Mouse (Mus musculus): ENCODE data around the gene Pisd. TPM values are rescaled to one million over a fixed set of nuclear protein-coding genes. Genes with fewer than 3 reads are reported as not detected.
"Not testable (repeated sequence)": the region's sequence is repeated elsewhere in the genome, so short reads cannot be mapped to it uniquely, and the experiment has no call there.

Gene Pisd
- total RNA-seq, 2 experiments from 2014 or later, result 63.6 to 64.3 TPM

DNA sequence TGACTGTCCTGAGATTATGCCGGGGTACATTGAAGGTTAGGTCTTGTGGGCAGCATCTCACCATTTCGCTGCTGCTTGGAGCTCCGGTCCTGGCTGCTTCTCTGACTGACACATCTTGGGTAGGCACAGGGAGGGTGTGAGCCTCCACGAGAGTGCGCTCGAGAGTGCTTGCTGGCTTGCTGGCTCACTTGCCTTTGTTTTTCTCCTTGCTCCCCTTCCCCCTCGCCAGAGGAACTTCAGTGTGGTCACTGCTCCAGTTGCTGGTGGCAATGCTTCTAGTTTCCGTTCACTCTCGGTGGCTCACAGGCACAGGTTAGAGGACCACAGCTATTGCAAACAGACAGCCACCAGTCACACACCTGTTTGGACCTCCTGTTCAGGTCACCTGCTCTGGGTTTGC, 43.3 kb downstream of the Pisd start:
- H3K27ac ChIP-seq, result peak overlapping the region; percentile 91
- peak overlapping the region; percentile 36 for H3K4me3 ChIP-seq
- peak; percentile 64 for TF ChIP-seq CTCF (IDR thresholded peaks at IDR 0.05)
- intact Hi-C loops (cut with DNase I), result loop anchor here (5.0 to 10.0 kb wide), 2 partner anchors 45 to 293 kb away; partner anchors contain the start of gene Pisd
- peak; percentile 81 to 82 for DNase-seq (ENCODE audit: extremely low spot score in 1 of 2, low spot score in 2 of 2)

DNA sequence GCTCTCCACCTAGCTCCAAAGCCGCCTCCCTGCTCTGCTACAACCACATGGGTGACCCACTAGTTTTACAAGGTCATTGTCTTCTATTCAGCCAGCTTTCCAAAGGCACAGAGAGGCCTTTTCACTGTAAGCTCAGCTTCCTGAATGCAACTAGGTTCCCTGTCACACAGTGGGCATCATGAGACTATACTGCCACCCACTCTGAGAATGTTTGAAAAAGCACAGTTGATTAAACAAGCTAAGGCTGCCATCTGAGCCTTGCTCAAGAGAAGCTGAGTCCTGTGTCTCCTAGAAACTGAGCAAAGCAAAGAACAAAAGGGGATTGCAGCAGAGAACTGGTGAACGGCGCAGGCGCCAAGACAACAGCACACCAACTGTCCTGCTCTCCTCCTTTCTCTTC, 44.1 kb downstream of the Pisd start:
- H3K4me3 ChIP-seq, result not testable (repeated sequence)
- H3K27ac ChIP-seq, result peak overlapping the region; percentile 91
- DNase-seq (ENCODE audit: extremely low spot score in 1 of 2, low spot score in 2 of 2), result peak; percentile 37 to 58
- intact Hi-C loops (cut with DNase I), result loop anchor here (5.0 to 10.0 kb wide), 2 partner anchors 46 to 293 kb away; partner anchors contain the start of gene Pisd

DNA sequence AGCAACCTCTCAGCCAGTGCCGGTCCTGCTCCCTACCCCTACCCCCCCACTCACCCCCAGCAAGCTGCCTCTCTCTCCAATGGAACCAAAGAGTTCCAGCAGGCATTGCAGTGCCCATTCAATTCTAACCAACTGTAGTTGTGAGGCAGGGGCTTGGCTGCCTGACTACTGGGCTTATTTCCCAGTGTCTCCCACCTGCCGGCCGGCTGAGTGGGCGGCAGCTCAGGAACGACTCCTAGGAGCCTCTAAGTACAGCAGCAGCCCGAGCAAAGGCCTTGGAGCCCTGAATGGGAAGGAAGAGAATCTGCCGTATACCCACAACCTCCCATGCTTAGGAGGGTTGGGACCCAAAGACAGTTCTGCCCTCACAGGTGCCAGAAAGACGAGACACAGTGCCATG, 44.6 kb downstream of the Pisd start:
- intact Hi-C loops (cut with DNase I), result loop anchor here (5.0 to 10.0 kb wide), 2 partner anchors 46 to 294 kb away; partner anchors contain the start of gene Pisd
- DNase-seq (ENCODE audit: extremely low spot score in 1 of 2, low spot score in 2 of 2), result peak in 1 of 2 experiments; percentile 48
- not testable (repeated sequence) for H3K4me3 ChIP-seq
- H3K27ac ChIP-seq, result peak overlapping the region; percentile 91

DNA sequence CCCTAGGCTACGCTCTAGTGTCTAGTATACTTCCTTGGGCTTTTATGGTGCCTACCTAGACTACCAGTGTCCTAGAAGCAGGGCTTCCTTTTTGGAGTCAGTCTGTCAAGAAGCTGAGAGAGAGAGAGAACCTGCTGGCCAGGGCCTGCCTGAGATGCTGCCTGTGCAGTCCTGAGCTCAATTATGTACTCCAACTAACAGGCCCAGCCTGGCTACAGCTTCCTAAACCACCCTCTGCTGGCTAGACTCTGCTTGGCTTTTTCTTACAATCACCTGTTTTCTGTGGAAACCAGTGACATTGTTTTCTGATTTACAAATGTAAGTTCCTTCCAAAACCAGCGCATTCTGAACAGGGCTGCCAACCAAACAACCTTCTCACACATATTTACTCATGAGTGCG, 45.3 kb downstream of the Pisd start:
- DNase-seq (ENCODE audit: extremely low spot score in 1 of 2, low spot score in 2 of 2), result no peak
- Histone ChIP-seq H3K27ac (peak overlapping the region; percentile 91), H3K4me3 (no peak overlapping the region)
- intact Hi-C loops (cut with DNase I), result loop anchor here (5.0 to 10.0 kb wide), 2 partner anchors 47 to 295 kb away; partner anchors contain the start of gene Pisd
- no peak for TF ChIP-seq CTCF (IDR thresholded peaks at IDR 0.05)

- intact Hi-C loops (cut with DNase I); H3K4me3 ChIP-seq; DNase-seq (ENCODE audit: extremely low spot score in 1 of 2, low spot score in 2 of 2); H3K27ac ChIP-seq: not testable (repeated sequence)
Measured at GRCm38 (mm10) chr5:32736770-32737169, 48.7 kb downstream of the Pisd start.

GRCm38 (mm10) chr5:32735779-32736178, 49.7 kb downstream of the Pisd start:
- TF ChIP-seq CTCF (IDR thresholded peaks at IDR 0.05), result no peak
- intact Hi-C loops (cut with DNase I), result no loop called here
- no peak for DNase-seq (ENCODE audit: extremely low spot score in 1 of 2, low spot score in 2 of 2)
- H3K4me3 ChIP-seq, result no peak overlapping the region
- H3K27ac ChIP-seq, result no peak overlapping the region

DNA sequence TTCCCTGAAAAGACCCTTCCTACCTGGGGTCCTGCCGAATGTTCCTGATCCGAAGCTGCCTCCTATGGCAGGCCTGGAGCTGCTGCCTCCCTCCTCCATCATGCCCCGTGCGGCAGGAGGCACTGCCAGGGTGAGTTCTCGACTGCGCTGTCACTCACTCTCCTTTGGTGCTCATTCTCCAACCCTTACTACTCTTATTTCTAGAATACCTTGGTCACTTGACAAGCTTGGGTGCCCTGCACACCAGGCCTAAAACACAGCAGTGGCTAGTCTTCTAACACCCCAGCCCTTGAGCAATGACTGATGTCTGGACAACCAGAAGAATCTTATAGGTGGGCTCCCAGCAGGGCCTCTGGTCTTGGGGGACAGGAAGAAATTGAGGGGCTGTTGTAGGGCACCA, 51.6 kb downstream of the Pisd start:
- intact Hi-C loops (cut with DNase I); H3K27ac ChIP-seq; DNase-seq (ENCODE audit: extremely low spot score in 1 of 2, low spot score in 2 of 2); H3K4me3 ChIP-seq: not testable (repeated sequence)

DNA sequence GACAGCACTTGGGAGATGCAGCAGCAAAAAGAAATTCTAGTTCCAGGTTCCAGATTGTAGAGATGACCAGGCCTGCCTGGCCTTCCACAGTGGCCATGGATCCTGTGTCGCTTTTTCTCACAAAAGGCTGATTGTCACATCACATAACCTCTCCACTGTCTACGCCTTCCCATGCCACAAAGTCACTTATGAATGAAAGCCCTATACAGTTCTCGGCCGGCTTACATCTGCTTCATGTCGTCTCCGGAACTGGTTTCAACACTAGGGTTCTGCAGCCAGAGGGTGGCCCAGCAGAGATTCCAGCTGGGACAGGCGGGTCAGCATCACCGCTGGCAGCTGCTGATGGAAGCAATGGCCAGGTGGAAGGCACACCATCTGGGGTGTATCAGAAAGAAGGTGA, 56.6 kb downstream of the Pisd start:
- intact Hi-C loops (cut with DNase I), result no loop called here
- TF ChIP-seq CTCF (IDR thresholded peaks at IDR 0.05), result no peak
- no peak overlapping the region for H3K4me3 ChIP-seq

DNA sequence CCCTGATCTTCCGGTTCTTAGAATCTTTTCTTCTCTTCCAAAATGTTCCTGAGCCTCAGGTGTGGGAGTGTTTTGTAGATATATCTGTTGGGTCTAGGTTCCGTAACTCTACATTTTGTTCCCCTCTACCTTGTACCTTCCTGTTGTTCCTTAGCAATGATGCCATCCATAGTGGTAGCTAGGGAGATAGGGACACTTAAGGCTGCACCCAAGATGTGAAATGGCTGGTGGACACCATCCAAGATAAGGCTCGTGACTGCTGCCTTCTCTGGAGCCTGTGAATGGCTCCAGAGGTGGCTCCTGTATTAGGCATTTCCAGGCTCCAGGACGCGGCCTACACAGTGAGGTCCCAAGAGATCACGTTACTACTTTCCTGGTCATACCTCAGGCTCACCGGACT, 57.1 kb downstream of the Pisd start:
- no peak for DNase-seq (ENCODE audit: extremely low spot score in 1 of 2, low spot score in 2 of 2)
- Histone ChIP-seq H3K4me3 (no peak overlapping the region), H3K27ac (no peak overlapping the region)
- intact Hi-C loops (cut with DNase I), result no loop called here
- no peak for TF ChIP-seq CTCF (IDR thresholded peaks at IDR 0.05)

More for the DNA sequence above, 56.6 kb downstream of the Pisd start:
- no peak for DNase-seq (ENCODE audit: extremely low spot score in 1 of 2, low spot score in 2 of 2)
- no peak overlapping the region for H3K27ac ChIP-seq

- H3K27ac ChIP-seq; intact Hi-C loops (cut with DNase I); H3K4me3 ChIP-seq: not testable (repeated sequence)
- peak in 1 of 2 experiments; percentile 5 for DNase-seq (ENCODE audit: extremely low spot score in 1 of 2, low spot score in 2 of 2)
Measured at GRCm38 (mm10) chr5:32725397-32725796, 60.0 kb downstream of the Pisd start.

DNA sequence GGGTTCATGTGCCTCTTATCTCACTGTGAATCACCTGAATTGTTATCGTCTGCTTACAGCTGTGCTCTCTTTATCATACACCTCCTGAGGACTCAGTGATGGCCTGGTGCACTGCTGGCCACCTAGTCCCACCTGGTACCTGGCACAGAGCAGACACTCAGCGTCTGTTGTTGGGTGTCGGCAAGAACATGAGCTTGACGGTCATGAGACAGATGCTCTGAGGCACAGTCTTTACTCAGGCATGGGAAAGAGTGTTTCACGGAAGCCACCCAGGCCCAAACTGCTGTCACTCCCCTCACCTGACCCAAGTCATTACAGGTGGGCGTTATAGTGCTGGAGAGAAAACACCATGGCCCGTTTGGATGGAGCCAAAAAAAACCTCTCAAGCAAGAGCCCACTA, 61.5 kb downstream of the Pisd start:
- intact Hi-C loops (cut with DNase I), result no loop called here

GRCm38 (mm10) chr5:32722711-32723110, 62.7 kb downstream of the Pisd start:
- intact Hi-C loops (cut with DNase I); DNase-seq (ENCODE audit: extremely low spot score in 1 of 2, low spot score in 2 of 2); H3K27ac ChIP-seq; H3K4me3 ChIP-seq: not testable (repeated sequence)

More for the DNA sequence above, 61.5 kb downstream of the Pisd start:
- TF ChIP-seq CTCF (IDR thresholded peaks at IDR 0.05), result no peak
- DNase-seq (ENCODE audit: extremely low spot score in 1 of 2, low spot score in 2 of 2), result no peak
- H3K4me3 ChIP-seq, result no peak overlapping the region
- H3K27ac ChIP-seq, result no peak overlapping the region

GRCm38 (mm10) chr5:32722263-32722662, 63.2 kb downstream of the Pisd start:
- intact Hi-C loops (cut with DNase I), result no loop called here
- no peak overlapping the region for H3K4me3 ChIP-seq

More at GRCm38 (mm10) chr5:32722263-32722662, 63.2 kb downstream of the Pisd start:
- H3K27ac ChIP-seq, result no peak overlapping the region
- TF ChIP-seq CTCF (IDR thresholded peaks at IDR 0.05), result no peak
- DNase-seq (ENCODE audit: extremely low spot score in 1 of 2, low spot score in 2 of 2), result no peak

Measured in left cerebral cortex, adult 2 months (tissue).